Mouse (Mus musculus) thymus, postnatal 14 days (tissue): ENCODE data around the gene Ank.

Experiments used
- DNase-seq: peaks from one replicate; pipeline ENCODE4 v3.0.0; 2021

The Ank gene

DNA sequence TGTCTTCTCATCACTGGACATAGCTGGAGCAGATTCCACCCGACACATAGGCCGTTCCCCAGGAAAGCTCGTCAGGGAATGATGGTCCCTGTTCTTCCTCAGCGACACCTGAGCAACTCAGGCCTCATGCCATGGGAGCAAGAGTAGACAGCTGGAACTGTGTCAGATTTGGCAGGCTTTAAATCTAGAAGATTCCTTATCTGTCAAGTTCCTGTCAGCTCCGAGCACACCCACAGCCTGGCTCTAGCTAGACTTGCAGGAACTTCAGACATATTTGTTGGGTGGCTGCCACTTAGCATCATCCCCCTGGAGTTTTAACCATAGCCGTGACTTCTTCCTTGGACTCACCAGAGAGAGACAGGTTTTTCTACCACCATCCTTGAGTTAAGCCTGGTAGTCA, 81.6 kb downstream of the Ank start:
- DNase-seq, result no peak

DNA sequence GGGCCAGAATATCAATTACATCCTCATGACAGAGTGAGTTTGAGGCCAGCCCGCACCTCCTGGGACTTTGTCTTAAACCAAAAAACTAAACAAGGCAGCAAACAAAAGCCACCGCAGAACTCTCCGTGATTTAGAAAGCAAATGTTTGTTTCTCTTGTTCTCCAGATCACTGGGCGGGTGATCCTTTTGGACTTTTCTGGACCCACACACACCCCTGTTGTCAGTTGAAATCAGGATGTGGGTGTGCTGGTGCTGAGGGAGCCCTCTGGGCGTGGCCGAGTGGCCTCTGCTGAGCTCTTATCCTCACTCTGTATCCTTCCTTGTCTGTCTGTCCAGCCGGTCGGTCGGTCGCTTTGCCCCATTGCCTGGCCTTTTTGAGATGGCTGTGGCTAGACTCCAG, 82.6 kb downstream of the Ank start:
- no peak for DNase-seq

DNA sequence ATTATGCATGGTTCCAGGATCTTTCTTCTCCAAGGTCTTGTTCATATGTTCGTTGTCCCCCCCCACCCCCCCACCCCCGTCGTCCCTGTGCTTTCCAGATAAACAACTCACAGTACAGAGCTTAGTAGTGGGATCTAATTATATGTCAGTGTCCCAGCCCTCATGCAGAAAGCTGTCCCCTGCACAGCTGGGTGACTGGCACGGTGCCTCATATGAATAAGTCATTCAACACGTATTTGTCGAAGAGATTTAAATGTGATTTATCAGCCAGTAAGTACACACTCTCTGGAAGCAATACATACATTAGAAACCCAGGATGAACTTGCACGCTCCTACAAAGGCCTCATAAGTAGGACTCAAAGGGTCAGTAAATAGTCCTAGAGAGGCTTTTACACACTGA, 83.4 kb downstream of the Ank start:
- no peak for DNase-seq

DNA sequence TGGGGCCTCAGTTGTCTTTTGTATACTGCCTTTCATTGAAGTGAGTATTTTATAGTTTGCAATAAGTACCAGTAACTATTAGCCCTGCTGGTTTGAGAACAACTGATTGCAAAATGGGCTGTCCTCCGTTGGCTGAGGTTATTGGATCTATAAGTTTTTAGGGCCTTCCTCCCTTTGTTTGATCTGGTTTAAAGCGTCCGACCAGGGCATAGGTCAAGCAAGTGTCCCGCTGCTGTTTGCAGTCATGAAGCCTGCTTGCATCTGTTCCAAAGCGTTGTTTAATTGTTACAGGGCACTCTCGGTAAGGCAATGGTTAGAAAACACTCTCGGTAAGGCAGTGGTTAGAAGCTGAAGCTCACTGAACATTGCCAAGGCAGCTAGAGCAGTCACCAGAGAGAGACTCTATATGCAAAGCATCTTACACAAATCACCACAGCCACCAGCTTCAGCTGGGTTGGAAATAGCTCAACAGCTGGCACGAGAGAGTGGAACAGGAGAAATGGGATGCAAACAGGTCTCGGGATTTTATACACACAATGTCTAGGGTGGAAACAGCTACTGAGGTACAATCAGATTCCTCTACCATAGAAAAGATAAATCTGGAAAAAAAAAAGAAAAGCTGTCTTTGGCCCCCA, 84.0 kb downstream of the Ank start:
- no peak for DNase-seq

DNA sequence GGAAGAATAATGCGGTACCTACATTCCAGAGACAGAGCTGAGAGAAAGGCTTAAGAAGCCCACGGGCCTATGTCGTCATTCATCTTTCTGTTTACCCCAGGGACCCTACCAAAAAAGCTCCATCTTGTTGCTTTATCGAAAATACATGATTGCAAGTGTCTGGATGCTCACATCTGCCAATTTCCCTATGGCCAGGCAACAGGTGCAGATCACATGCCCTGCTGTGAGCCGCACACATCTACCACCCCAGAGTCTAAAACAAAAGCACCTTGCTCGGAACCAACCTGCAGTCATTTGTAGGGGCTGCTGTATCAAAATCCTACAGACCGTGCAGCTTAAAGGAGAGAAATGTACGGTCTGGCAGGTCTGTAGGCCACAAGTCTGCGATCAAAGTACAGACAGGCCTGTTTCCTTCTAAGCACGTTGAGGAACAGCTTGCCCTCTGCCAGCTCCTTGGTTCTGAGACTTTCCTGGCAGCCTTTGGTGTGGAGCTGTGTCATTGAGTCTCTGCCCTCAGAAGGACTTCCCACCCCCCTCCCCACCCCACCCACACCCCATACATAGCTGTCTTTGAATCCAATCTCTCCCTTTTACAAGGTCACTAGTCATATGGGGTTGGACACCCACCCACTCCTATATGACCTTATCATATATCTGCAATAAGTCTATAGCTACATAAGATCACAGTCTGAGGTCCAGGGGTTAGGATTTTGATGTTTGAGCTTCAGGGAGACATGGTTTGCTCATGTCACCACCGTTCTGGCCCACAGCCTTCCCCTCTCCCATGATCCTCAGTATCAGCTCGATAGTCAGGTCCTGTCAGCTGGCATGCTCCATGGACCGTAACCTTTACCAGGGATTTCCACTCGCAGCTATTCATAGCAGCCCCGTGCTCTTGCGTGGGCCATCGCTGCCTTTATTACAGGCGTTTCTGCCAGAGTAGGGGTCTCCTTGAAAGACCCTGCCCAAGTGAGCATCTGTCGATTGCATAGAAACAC, 84.9 kb downstream of the Ank start:
- no peak for DNase-seq

DNA sequence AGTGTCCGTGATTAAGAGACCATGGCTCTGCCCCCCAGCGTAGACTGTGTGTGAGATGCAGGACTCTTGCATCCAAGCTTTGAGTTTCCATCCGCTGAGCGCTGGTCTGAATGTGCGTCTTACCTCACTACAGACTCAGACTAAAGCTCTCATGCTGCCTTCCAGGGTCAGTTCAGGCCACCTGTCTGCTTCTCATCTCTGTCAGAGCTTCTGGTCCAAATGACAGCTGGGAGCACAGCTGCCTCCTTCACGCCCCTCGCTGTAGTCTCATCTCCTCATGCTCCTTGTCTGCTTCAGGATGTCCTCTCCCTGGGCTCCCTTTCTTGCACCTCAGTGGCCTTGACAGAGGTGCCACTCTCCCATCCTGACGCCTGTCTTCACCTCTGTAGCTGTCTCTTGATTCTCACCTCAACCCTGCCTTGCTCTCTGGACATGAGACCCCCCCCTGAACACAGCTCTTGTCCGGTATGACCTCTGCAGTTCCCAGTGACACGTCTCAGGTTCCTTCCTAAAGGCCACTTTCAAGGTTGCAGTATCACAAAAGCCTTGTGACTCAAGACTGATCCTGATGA, 85.7 kb downstream of the Ank start:
- no peak for DNase-seq

DNA sequence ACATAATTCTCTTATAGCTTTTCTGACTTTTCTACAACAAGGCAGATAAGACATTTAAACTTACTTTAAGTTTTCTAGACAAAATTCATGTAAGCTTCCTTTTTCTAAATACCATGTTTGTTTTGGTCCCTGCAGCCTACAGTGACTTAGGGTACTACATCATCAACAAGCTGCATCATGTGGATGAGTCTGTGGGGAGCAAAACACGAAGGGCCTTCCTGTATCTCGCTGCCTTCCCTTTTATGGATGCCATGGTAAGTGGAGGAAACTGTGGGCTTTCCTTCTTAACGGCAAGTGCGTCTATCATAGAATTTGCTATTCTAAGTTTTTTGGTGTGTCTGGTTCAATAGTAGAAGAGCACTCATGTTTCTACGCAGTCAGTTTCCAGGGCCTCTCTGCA, 87.1 kb downstream of the Ank start:
- no peak for DNase-seq

DNA sequence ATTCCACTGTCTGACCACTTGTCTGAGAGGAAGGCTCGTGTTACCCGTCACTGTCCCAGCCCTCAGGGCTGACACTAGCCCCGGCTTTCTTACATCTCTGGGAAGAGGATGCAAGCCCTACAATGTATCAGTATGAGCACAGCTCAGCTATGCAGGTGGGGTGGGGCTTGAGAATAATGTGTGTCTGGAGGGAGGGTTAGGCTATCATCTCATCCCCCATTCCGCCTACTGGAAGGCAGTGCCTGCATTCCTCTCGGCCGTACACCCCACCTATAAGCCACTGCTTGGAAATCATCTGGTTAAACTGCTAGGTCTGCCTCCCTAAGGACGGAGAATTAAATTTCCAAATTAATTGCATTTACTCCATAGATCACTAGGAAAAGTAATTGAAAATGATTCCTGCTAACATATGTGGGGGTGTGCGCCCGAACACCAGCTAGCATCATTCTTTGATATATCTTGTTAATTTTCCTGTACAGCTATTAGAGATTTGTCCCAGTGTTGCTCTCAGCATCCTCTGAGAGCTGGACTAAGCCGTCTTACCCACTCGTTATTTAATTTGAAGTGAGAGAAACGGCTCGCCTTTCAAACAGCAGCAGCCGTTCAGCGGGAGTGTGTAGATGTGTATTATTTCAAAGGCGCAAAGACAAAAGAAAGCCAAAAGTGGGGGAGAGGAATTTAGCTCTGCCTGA, 92.1 kb downstream of the Ank start:
- no peak for DNase-seq

DNA sequence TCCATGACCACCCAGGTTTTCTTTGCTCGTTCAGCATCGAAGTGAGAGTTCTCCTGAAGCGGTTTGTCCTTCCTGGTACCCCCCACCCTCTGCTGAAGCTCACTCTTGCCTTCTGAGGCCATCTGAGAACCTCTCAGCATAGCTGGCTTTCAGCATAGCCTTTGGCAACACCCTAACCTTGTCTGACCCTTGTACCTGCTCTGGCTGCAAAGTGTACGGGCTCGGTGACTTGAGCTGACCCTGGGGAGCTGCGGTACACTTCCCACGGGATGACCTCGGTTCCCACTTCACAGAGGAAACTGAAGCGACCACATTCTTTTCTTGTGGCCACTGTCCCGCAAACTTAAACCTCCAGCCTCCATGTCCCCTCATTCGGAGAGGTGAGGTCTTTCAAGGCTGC, 93.8 kb downstream of the Ank start:
- DNase-seq, result no peak

DNA sequence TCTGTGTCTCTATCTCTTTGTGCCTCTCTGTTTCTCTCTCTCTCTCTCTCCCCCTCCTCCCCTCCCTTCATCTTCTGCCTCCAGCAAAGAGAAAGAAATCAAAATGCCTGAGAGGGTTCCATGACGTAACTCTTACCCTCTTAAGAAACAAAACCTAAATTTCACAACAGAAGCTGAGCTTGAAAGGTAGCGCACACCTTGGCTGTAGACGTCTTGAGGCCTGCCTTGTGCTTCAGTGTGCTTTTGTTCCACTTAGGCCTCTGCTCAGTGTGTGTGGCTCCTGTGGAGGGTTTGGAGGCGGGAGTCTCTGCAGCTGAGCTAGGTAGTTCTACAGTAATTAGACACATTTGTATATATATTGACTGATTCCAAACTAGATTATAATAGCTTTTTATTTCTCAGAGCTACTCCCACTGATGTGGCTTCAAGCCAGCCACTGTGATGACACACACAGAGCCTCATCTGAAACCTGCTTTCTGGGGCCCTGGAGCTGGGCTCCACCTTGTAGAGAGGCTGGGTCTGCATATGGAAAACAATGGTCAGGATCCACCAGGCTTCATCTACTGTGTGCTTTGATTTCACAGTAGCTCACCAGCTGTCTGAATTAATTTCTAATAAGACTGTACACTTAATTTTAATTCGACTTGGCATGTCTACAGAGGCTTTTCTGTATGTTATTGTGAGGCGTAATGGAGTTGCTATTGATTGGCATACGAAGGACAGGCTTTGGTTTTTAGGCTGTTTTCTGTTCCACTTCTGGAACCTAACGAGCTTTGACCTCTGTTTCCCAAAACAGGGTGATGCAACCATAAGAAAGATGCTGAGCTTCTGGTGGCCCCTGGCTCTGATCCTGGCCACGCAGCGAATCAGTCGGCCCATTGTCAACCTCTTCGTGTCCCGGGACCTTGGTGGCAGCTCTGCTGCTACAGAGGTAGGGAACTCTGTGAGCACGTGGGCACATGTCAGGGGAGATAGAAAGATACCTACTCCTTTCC, 97.9 kb downstream of the Ank start:
- no peak for DNase-seq

DNA sequence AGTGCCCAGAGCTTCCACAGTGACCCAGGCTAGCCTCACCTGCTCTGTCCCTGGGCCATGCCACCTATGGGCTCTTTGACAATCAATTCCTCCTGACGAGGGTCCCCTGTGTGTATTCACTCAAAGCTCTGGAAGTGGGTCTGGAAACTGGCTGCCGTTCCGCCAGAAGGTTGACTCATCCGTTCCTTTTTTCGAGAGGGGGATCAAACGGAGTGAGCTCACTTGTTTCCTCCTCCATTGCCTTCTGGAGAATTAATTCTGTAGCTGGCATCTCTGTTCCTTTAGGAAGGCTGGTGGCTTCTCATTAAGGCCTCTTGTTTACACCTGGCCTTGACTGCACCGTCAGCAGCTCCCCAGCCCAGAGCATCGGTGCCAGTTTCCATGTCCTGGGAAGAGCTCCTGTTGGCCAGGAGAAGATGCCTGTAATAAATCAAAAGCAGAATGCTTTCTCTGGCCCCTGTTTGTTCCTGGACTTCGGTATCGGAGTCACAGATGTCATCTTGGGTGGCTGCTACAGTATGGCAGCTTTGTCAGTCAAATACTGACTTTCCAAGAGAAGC, 99.2 kb downstream of the Ank start:
- DNase-seq, result no peak

DNA sequence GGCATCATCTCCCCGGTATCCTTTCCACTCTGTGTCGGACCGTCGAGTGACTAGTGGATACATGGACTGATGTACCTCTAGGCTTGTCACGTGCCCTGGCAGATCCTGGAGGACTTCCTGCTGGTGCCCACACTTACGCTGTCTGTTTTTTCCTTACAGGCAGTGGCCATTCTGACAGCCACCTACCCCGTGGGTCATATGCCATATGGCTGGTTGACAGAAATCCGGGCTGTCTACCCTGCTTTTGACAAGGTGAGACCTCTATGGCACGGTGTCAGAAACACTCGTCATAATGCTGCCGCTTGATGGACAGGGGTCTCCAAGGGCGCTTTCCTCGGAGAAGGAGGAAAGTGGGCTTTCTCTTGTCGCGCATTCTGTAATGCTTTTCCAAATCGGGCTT, 100.9 kb downstream of the Ank start:
- DNase-seq, result no peak

DNA sequence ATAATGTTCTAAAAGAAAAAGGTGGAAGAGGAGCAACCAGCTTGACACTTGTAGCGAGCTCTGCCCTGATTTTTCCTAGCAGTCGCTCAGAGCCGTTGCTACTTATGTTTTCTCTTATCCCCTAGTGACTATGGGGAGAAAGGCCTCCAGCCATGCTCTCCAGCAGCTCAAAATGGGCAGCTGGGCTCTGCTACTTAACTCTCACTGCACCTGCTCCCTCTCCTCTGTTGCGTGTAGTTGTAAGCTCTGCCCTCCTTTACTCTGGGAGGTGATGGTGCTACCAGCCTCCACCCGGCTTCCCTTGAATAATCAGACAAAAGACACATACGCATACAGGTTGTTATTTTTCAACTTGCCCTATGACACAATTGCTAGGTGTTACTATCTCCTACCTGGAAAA, 101.9 kb downstream of the Ank start:
- DNase-seq, result no peak

DNA sequence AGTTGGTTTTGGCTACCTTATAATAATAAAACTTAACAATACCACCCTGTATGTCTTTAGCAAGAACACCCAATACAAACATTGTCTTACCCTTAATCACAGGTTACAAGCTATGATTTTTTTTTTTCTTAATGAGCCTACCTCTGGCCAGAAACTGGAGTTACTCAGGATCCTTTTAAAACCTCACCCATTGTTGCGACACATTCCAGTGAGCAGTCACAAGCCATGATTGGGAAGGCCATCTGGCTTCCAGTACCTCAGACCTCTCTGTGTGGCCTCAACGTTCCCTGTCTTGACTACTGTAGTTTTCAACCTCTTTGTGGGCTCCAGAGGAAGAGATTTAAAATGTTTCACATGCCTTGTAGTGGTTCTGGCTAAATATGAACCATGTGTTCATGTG, 103.4 kb downstream of the Ank start:
- DNase-seq, result no peak

DNA sequence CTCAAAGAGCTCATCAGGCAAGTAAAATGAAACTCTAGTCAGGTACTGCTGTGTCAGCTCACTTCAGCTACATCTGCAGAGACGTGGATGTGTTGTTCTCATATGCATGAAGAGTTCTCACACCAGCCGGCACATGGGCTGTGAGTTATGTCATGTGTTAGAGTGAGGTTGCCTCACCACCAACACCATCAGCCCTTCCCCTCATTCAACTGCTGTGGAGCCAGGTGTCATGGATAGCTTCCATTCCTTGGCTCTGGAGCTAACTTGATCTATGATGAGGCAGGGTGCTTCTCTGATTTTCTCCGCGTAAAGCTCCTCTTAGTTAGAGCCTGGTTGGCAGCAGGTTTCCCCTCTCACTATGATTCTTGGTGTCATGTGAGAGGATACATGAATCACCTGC, 103.9 kb downstream of the Ank start:
- no peak for DNase-seq

DNA sequence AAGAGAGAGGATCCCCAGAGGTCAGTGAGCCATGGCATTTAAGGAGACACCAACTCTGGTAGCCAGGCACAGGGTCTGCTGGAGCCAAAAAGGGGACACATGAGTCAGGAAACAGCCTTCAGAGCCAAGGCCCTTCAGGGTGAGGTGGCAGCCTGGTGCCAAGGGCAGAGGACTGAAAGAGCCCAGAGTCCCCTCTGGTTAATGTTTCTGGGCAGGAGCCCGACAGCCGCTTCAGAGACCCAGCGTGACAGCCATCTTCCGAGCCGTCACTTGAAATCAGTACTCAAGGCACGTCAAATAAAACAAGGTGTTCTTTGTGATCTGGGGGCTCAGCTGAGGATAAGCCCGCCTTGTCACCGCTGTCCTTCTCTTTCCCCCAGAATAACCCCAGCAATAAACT, 104.7 kb downstream of the Ank start:
- no peak for DNase-seq

DNA sequence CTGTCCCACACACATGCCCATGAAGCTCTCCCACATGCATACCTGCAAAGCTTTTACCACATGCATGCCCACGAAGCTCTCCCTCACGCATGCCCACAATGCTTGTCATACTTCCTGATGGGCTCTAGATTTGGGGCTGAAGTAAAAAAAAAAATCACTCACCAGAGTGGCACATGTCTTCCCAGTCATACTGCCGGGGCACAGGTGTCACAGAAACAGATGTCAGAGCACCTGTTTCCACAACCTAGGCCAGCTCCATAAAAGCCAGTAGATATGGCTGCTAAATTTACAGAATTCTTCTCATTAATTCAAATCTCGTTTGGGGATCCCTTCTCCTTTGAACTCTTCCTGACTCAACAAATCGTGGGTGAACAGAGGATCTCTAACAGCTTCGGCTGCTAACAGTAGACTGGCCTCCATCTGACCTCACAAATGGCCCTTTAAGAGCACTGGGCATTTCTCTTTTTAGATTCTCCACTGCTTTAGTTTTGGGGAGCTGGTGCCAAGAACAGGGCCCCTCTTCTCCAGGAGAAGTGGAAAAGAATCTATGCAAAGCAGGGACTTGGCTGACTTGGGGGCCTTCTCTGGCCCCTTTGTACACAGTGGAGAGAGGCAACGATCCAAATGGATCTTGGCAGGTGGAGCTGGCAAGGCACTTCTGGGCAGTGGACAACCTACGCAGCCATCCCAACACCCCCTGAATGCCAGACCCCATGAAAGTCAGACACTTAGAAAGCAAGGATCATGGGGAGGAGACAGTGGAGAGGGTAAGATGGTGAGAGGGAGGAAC, 108.7 kb downstream of the Ank start:
- no peak for DNase-seq

DNA sequence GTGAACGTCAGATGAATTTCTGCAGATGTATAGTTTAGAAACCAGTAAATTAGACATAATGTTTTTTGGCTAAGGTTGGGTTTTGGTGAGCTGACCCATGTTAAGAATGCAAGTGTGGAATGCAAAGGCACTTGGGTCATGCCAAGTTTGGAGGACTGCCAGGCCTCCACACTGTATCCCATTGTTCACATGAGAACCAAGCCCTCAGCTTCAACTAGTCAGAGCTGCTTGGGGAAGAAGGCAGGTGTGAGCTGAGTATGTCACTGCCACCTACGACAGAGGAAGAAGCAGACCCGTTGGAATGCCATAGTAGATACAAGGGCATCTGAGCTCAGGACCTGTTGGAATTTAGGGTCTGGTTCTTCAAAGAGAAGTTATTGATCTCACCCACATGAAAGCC, 109.5 kb downstream of the Ank start:
- no peak for DNase-seq

DNA sequence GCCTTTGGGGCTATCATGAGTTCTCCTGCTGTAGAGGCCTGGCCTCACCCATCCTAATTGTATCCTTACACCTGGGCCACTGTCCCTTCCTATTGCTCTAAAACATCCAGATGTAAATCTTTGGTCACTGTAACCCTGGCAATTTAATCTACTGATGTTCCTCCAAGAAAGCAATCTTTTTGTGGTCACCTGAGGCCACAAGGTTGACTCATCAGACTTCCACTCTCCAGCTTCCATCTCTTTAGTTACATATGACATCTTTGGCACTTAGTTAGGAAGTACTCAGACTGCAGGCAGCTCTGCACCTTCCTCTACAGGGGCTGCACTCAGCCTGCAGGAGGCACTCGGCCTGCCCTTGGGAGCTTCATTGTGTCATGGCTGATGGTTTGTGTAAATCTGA, 110.4 kb downstream of the Ank start:
- no peak for DNase-seq

DNA sequence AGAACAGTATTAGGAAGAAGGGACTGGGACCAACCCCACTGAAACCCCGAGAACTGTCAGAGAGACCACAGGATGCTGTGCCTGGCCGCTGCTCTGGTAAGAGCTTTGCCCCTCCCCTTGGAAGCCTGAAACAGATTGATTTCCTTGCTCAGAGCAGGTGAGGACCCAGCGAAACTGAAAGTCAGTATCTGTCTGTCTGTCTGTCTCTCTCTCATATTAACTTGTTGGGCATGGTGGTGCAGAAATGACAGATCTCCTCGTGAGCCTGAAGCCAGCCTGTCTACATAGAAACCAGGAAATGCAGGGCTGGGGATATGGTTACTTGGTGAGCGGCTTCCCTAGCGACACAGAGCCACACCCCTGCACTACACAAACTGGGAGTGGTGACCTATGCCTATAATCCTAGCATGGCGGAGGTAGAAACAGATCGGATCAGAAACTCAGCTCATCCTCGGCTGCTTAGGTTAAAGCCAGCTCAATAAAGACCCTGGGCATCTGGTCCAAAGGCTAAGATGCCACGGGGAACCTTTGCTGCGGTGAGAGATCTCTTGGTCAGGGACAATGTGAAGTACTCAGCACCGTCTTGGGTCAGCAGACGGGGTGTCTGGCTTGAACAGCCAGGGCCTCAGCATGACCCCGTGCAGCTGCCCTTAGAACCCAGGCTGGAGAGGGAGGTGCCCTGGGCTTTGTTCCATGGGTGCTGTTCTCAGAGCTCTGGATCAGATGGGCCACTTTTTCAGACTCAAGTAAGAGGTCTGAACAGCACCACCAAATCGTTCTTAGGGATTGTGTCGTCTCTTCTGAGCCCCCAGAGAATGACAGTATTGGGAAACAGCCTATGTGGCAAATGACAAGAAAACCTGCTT, 111.7 kb downstream of the Ank start:
- no peak for DNase-seq
